Mouse (Mus musculus): Measurements from ENCODE around the gene Olfr90. TPM values are rescaled to one million over a fixed set of nuclear protein-coding genes. Genes with fewer than 3 reads are reported as not detected.

The Olfr90 gene
- polyA plus RNA-seq, 1 experiment = not detected

GRCm38 (mm10) chr17:37045611-37046311 is 42.5 kb downstream of the Olfr90 start, which contains the start of gene Gabbr1:
Gene Gabbr1, plus strand, starts transcription at chr17:37045966.
- peaks cover 4% of the 10 kb centered on the region for H3K36me3 ChIP-seq (ENCODE audit: control insufficient read depth, insufficient read depth)
- H3ac ChIP-seq (ENCODE audit: control insufficient read depth, insufficient read length, low read depth) = peak within 1 kb of the TSS; percentile 94
- no peaks in the 10 kb centered on the region for H3K79me2 ChIP-seq (ENCODE audit: control insufficient read depth, insufficient read depth)
- TF ChIP-seq CTCF (IDR thresholded peaks at IDR 0.05; ENCODE audit: control insufficient read depth, insufficient read depth, insufficient read length) (no peak), USF1 (IDR thresholded peaks at IDR 0.05; ENCODE audit: low read depth) (no peak), CEBPB (IDR thresholded peaks at IDR 0.05; ENCODE audit: low read depth) (no peak), MYOD1 (IDR thresholded peaks at IDR 0.05; ENCODE audit: control insufficient read depth, insufficient read length, low read depth) (no peak), MAX (IDR thresholded peaks at IDR 0.05) (no peak), MYOG (IDR thresholded peaks at IDR 0.05; ENCODE audit: control insufficient read depth, extremely low read depth, insufficient read length) (no peak), FOSL1 (IDR thresholded peaks at IDR 0.05; ENCODE audit: insufficient read depth, low read length, poor library complexity, severe bottlenecking) (no peak)
- no peaks in the 10 kb centered on the region for H3K79me3 ChIP-seq (ENCODE audit: low read depth)
- no peaks in the 10 kb centered on the region for H3K27me3 ChIP-seq (ENCODE audit: control insufficient read depth, insufficient read depth, insufficient read length)
- peak within 1 kb of the TSS; percentile 53 for H3K4me3 ChIP-seq (ENCODE audit: insufficient read depth, poor library complexity, severe bottlenecking)

- no peak for TF ChIP-seq USF1 (IDR thresholded peaks at IDR 0.05; ENCODE audit: low read depth)
- TF ChIP-seq MYOD1 (IDR thresholded peaks at IDR 0.05; ENCODE audit: control insufficient read depth, insufficient read length, low read depth) = no peak
- peak; percentile 43 for TF ChIP-seq CEBPB (IDR thresholded peaks at IDR 0.05; ENCODE audit: low read depth)
- TF ChIP-seq MYOG (IDR thresholded peaks at IDR 0.05; ENCODE audit: control insufficient read depth, extremely low read depth, insufficient read length) = no peak
- no peak for TF ChIP-seq CTCF (IDR thresholded peaks at IDR 0.05; ENCODE audit: control insufficient read depth, insufficient read depth, insufficient read length)
- TF ChIP-seq MAX (IDR thresholded peaks at IDR 0.05) = no peak
- TF ChIP-seq FOSL1 (IDR thresholded peaks at IDR 0.05; ENCODE audit: insufficient read depth, low read length, poor library complexity, severe bottlenecking) = no peak
- Histone ChIP-seq H3K36me3 (ENCODE audit: control insufficient read depth, insufficient read depth) (peaks cover 4% of the 10 kb centered on the region), H3K79me3 (ENCODE audit: low read depth) (no peaks in the 10 kb centered on the region), H3K27me3 (ENCODE audit: control insufficient read depth, insufficient read depth, insufficient read length) (no peaks in the 10 kb centered on the region), H3K79me2 (ENCODE audit: control insufficient read depth, insufficient read depth) (no peaks in the 10 kb centered on the region), H3ac (ENCODE audit: control insufficient read depth, insufficient read length, low read depth) (no peak overlapping the region), H3K4me3 (ENCODE audit: insufficient read depth, poor library complexity, severe bottlenecking) (no peak overlapping the region)
Observed at GRCm38 (mm10) chr17:37044651-37045244, 43.6 kb downstream of the Olfr90 start.

- Histone ChIP-seq H3K36me3 (ENCODE audit: control insufficient read depth, insufficient read depth) (no peaks in the 10 kb centered on the region), H3K4me3 (ENCODE audit: insufficient read depth, poor library complexity, severe bottlenecking) (no peak overlapping the region), H3ac (ENCODE audit: control insufficient read depth, insufficient read length, low read depth) (no peak overlapping the region), H3K79me2 (ENCODE audit: control insufficient read depth, insufficient read depth) (no peaks in the 10 kb centered on the region), H3K79me3 (ENCODE audit: low read depth) (no peaks in the 10 kb centered on the region), H3K27me3 (ENCODE audit: control insufficient read depth, insufficient read depth, insufficient read length) (no peaks in the 10 kb centered on the region)
- TF ChIP-seq USF1 (IDR thresholded peaks at IDR 0.05; ENCODE audit: low read depth) = no peak
- no peak for TF ChIP-seq MYOG (IDR thresholded peaks at IDR 0.05; ENCODE audit: control insufficient read depth, extremely low read depth, insufficient read length)
- no peak for TF ChIP-seq CTCF (IDR thresholded peaks at IDR 0.05; ENCODE audit: control insufficient read depth, insufficient read depth, insufficient read length)
- no peak for TF ChIP-seq FOSL1 (IDR thresholded peaks at IDR 0.05; ENCODE audit: insufficient read depth, low read length, poor library complexity, severe bottlenecking)
- TF ChIP-seq MYOD1 (IDR thresholded peaks at IDR 0.05; ENCODE audit: control insufficient read depth, insufficient read length, low read depth) = peak; percentile 3
- no peak for TF ChIP-seq CEBPB (IDR thresholded peaks at IDR 0.05; ENCODE audit: low read depth)
Observed at GRCm38 (mm10) chr17:37039127-37039894, 49.0 kb downstream of the Olfr90 start.

Other genes starting within 250 kb of the Olfr90 start
- 0.04 TPM for gene Trim15, start 221.3 kb downstream of the Olfr90 start, polyA plus RNA-seq (2012; fragmentation: generic; extraction: Trizol)
- gene Trim10, start 218.9 kb downstream of the Olfr90 start, polyA plus RNA-seq (2012; fragmentation: generic; extraction: Trizol) = not detected
- not detected for gene Trim40, start 198.4 kb downstream of the Olfr90 start, polyA plus RNA-seq (2012; fragmentation: generic; extraction: Trizol)
- gene Trim31, start 190.4 kb downstream of the Olfr90 start, polyA plus RNA-seq (2012; fragmentation: generic; extraction: Trizol) = not detected
- 0.02 TPM for gene Rnf39, start 145.6 kb downstream of the Olfr90 start, polyA plus RNA-seq (2012; fragmentation: generic; extraction: Trizol)
- 181 TPM for gene Ppp1r11, start 136.8 kb downstream of the Olfr90 start, polyA plus RNA-seq (2012; fragmentation: generic; extraction: Trizol)
- gene Znrd1, start 129.9 kb downstream of the Olfr90 start, polyA plus RNA-seq (2012; fragmentation: generic; extraction: Trizol) = 93.2 TPM
- 3.2 TPM for gene Znrd1as, start 129.9 kb downstream of the Olfr90 start, polyA plus RNA-seq (2012; fragmentation: generic; extraction: Trizol)
- not detected for gene 2410137M14Rik, start 107.3 kb downstream of the Olfr90 start, polyA plus RNA-seq (2012; fragmentation: generic; extraction: Trizol)
- gene H2-M5, start 99.0 kb downstream of the Olfr90 start, polyA plus RNA-seq (2012; fragmentation: generic; extraction: Trizol) = 0.06 TPM
- gene Zfp57, start 87.3 kb downstream of the Olfr90 start, polyA plus RNA-seq (2012; fragmentation: generic; extraction: Trizol) = 11.6 TPM
- 0.02 TPM for gene Mog, start 65.1 kb downstream of the Olfr90 start, polyA plus RNA-seq (2012; fragmentation: generic; extraction: Trizol)
- 6.1 TPM for gene Gabbr1, start 42.5 kb downstream of the Olfr90 start, polyA plus RNA-seq (2012; fragmentation: generic; extraction: Trizol)
- not detected for gene Olfr91, start 9.8 kb upstream of the Olfr90 start, polyA plus RNA-seq (2012; fragmentation: generic; extraction: Trizol)
- gene Olfr92, start 31.6 kb upstream of the Olfr90 start, polyA plus RNA-seq (2012; fragmentation: generic; extraction: Trizol) = not detected
- gene Olfr93, start 73.0 kb upstream of the Olfr90 start, polyA plus RNA-seq (2012; fragmentation: generic; extraction: Trizol) = not detected
- not detected for gene Ubd, start 105.4 kb upstream of the Olfr90 start, polyA plus RNA-seq (2012; fragmentation: generic; extraction: Trizol)
- gene Olfr94, start 112.5 kb upstream of the Olfr90 start, polyA plus RNA-seq (2012; fragmentation: generic; extraction: Trizol) = not detected
- not detected for gene Olfr95, start 124.6 kb upstream of the Olfr90 start, polyA plus RNA-seq (2012; fragmentation: generic; extraction: Trizol)
- not detected for gene Olfr96, start 131.6 kb upstream of the Olfr90 start, polyA plus RNA-seq (2012; fragmentation: generic; extraction: Trizol)
- gene Olfr97, start 148.8 kb upstream of the Olfr90 start, polyA plus RNA-seq (2012; fragmentation: generic; extraction: Trizol) = not detected
- not detected for gene Olfr98, start 175.2 kb upstream of the Olfr90 start, polyA plus RNA-seq (2012; fragmentation: generic; extraction: Trizol)
- gene H2-M3, start 181.7 kb upstream of the Olfr90 start, polyA plus RNA-seq (2012; fragmentation: generic; extraction: Trizol) = 2.0 TPM
- not detected for gene Olfr99, start 195.0 kb upstream of the Olfr90 start, polyA plus RNA-seq (2012; fragmentation: generic; extraction: Trizol)
- not detected for gene Olfr101, start 215.8 kb upstream of the Olfr90 start, polyA plus RNA-seq (2012; fragmentation: generic; extraction: Trizol)
- not detected for gene Olfr102, start 228.6 kb upstream of the Olfr90 start, polyA plus RNA-seq (2012; fragmentation: generic; extraction: Trizol)

Data from C2C12 (cell line).